31 mouse cellular contexts compared by ENCODE assay signal in the genomic region with DNA sequence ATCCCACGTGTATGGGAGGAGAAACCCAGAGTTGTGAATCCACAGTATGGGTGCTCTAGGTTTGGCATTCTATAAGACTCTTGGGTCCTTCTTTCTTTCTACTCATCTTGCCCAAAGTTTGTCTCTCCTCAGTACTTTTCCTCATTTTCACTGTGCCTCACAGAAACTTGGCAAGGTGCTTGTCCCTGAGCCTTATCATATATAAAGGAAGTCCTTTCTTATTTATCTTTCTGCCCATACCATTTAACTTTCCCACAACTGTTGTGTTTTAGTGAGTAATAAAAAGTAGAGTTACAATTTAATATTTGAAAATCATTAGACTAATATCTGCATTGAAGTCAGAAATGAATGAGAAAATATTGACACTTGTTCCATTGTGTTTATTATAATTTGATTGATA.
"Had no signal": no experiment of that assay in that cellular context is flagged by ENCODE, and none has a peak within 500 bp of the region (broad histone marks: within the 10 kb centered on the region; RNA-seq: fewer than 3 reads in every experiment).

No protein-coding gene starts in this region.

- H3K4me1 ChIP-seq: limb, embryonic 10.5 days; limb, embryonic 12.5 days; limb, embryonic 13.5 days; limb, embryonic 15.5 days; liver, embryonic 12.5 days; liver, embryonic 13.5 days; liver, embryonic 15.5 days; lung, embryonic 15.5 days; megakaryocyte, embryonic 14.5 days; midbrain, embryonic 10.5 days; midbrain, embryonic 12.5 days; midbrain, embryonic 13.5 days; midbrain, embryonic 15.5 days had no signal

- H3K9me3 ChIP-seq: limb, embryonic 10.5 days; limb, embryonic 12.5 days; limb, embryonic 13.5 days; limb, embryonic 15.5 days; liver, embryonic 12.5 days; liver, embryonic 13.5 days; liver, embryonic 15.5 days; lung, embryonic 15.5 days; midbrain, embryonic 10.5 days; midbrain, embryonic 12.5 days; midbrain, embryonic 13.5 days; midbrain, embryonic 15.5 days had no signal

- H3K4me2 ChIP-seq: limb, embryonic 12.5 days; limb, embryonic 13.5 days; limb, embryonic 15.5 days; liver, embryonic 11.5 days; liver, embryonic 12.5 days; liver, embryonic 13.5 days; liver, embryonic 15.5 days; lung, embryonic 14.5 days; lung, embryonic 15.5 days; midbrain, embryonic 11.5 days; midbrain, embryonic 12.5 days; midbrain, embryonic 13.5 days; midbrain, embryonic 15.5 days had no signal

- H3K27me3 ChIP-seq: limb, embryonic 12.5 days; limb, embryonic 13.5 days; limb, embryonic 15.5 days; liver, embryonic 12.5 days; liver, embryonic 13.5 days; liver, embryonic 15.5 days; lung, embryonic 15.5 days; megakaryocyte, embryonic 14.5 days; midbrain, embryonic 12.5 days; midbrain, embryonic 13.5 days; midbrain, embryonic 15.5 days had no signal

- ATAC-seq: liver, embryonic 12.5 days; liver, postnatal 0 days; lung, postnatal 0 days; midbrain, embryonic 13.5 days; midbrain, embryonic 15.5 days; midbrain, embryonic 16.5 days had no signal

- H3K27ac ChIP-seq: limb, embryonic 10.5 days; limb, embryonic 12.5 days; limb, embryonic 13.5 days; limb, embryonic 15.5 days; liver, embryonic 12.5 days; liver, embryonic 13.5 days; liver, embryonic 14.5 days; liver, embryonic 15.5 days; lung, embryonic 15.5 days; macrophage; midbrain, embryonic 10.5 days; midbrain, embryonic 12.5 days; midbrain, embryonic 13.5 days; midbrain, embryonic 15.5 days had no signal

- H3K9ac ChIP-seq: limb, embryonic 12.5 days; limb, embryonic 13.5 days; limb, embryonic 15.5 days; liver, embryonic 12.5 days; liver, embryonic 13.5 days; liver, embryonic 14.5 days; liver, embryonic 15.5 days; liver, postnatal 0 days; lung, embryonic 14.5 days; lung, embryonic 15.5 days; midbrain, embryonic 12.5 days; midbrain, embryonic 13.5 days; midbrain, embryonic 15.5 days had no signal

- H3K36me3 ChIP-seq: limb, embryonic 10.5 days; limb, embryonic 12.5 days; limb, embryonic 13.5 days; limb, embryonic 15.5 days; liver, embryonic 12.5 days; liver, embryonic 13.5 days; liver, embryonic 15.5 days; lung, embryonic 15.5 days; midbrain, embryonic 10.5 days; midbrain, embryonic 12.5 days; midbrain, embryonic 13.5 days; midbrain, embryonic 15.5 days had no signal

- H3K4me3 ChIP-seq: limb, embryonic 10.5 days; limb, embryonic 12.5 days; limb, embryonic 13.5 days; limb, embryonic 15.5 days; liver, embryonic 12.5 days; liver, embryonic 13.5 days; liver, embryonic 15.5 days; lung, embryonic 15.5 days; megakaryocyte, embryonic 14.5 days; midbrain, embryonic 10.5 days; midbrain, embryonic 12.5 days; midbrain, embryonic 13.5 days; midbrain, embryonic 15.5 days; myocyte had no signal

- DNase-seq: left cerebral cortex, postnatal 4 days; liver; liver, embryonic 13.5 days; liver, postnatal 0 days; lung, adult 18-20 months; lung, adult 2 months; lung, embryonic 14.5 days; lung, postnatal 10 days; lung, postnatal 14 days; lung, postnatal 36 days; lung, postnatal 4 days; midbrain, embryonic 14.5 days had no signal
